Mouse (Mus musculus) cerebellum, adult 8-10 months (tissue): ENCODE results near the gene Gm3476.
"Not testable (repeated sequence)": the region's sequence is repeated elsewhere in the genome, so short reads cannot be mapped to it uniquely, and the experiment has no call there.

Experiments used
- DNase-seq: peaks from one replicate; pipeline ENCODE4 v3.0.0; 2022

The Gm3476 gene

GRCm38 (mm10) chr14:6125707-6126106 is at the start of gene Gm3476:
Gm3476 (minus strand) TSS chr14:6125807.
- not testable (repeated sequence) for DNase-seq

GRCm38 (mm10) chr14:6163538-6163937 is 37.9 kb upstream of the Gm3476 start:
- DNase-seq, result not testable (repeated sequence)

DNA sequence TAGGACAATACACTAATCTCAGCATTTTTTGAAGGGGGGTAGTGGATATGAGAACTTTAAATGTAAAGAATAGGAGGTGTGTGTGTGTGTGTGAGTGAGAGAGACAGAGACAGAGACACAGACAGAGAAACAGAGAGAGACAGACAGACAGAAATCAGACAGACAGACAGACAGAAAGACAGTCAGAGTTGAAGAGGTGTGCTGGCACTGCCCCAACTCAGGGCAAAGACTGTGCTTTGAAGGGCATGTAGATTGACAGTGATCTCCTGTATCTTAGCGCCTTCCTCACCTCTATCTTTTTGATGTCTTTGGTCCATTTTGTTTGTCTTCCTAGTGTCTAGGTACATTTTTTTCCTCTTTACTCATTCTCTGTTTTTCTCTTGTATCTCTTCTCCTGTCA is 35.5 kb upstream of the Gm3476 start:
- not testable (repeated sequence) for DNase-seq

- peak; percentile 11 for DNase-seq
Measured at GRCm38 (mm10) chr14:6108272-6108925, 17.2 kb downstream of the Gm3476 start, which contains the start of gene Gm3468. Gm3468 (minus strand) TSS chr14:6108665.

GRCm38 (mm10) chr14:6107500-6107899 is 18.1 kb downstream of the Gm3476 start:
- not testable (repeated sequence) for DNase-seq

- not testable (repeated sequence) for DNase-seq
Measured at GRCm38 (mm10) chr14:6093842-6094241, 31.8 kb downstream of the Gm3476 start, which contains the start of gene Gm8206. Gm8206 (minus strand) TSS chr14:6093942.

DNA sequence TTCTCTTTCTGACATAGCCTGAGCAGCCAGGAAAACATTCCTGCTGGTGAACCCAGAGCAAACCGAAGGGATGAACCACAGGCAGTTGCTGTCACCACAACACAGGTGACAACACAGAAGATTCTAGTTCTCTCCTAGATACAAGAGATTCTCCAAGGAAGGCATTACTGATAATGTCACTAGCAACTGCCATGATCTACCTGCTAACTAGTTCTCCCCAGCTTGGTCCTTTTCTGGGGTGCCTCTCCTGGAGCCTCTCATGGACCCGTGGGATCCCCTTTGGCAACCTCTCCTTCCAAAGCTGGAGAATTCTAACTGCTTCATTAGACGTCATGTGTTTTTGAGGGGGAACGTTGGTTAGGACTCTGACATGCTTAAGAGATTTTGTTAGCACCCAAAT is 67.4 kb downstream of the Gm3476 start, which contains the start of gene Gm6337:
Gene Gm6337 (minus strand): TSS at position 101 of the 400 bp plus-strand sequence.
- DNase-seq, result not testable (repeated sequence)
